Mouse (Mus musculus) right cerebral cortex, adult 18-20 months (tissue): ENCODE measurements around the gene Ccdc155.

ENCODE experiments used
- DNase-seq: peaks from one replicate; pipeline ENCODE4 v3.0.0; 2022; ENCODE audit warnings: mixed read lengths

The Ccdc155 gene

GRCm38 (mm10) chr7:45224826-45225225 is 20.1 kb upstream of the Ccdc155 start:
- no peak for DNase-seq

DNA sequence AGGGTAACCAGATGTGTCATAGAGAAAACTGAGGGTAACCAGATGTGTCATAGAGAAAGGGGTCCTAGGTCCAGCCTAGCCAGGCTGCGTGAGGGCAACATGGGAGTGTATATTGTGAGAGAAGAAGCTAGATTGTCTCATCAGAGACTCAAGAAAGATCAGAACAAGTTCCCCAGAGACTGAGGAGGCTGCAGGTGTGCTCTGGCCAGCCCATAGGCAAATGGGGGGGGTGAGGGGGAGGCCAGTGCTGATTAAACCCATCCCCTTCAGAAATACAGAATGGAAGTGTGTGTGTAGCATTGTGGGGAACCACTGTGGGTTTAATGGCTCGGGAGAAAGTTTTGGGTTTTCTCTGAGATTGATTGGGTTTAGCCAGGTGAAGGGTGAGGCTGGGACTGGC is 17.0 kb upstream of the Ccdc155 start:
- no peak for DNase-seq

DNA sequence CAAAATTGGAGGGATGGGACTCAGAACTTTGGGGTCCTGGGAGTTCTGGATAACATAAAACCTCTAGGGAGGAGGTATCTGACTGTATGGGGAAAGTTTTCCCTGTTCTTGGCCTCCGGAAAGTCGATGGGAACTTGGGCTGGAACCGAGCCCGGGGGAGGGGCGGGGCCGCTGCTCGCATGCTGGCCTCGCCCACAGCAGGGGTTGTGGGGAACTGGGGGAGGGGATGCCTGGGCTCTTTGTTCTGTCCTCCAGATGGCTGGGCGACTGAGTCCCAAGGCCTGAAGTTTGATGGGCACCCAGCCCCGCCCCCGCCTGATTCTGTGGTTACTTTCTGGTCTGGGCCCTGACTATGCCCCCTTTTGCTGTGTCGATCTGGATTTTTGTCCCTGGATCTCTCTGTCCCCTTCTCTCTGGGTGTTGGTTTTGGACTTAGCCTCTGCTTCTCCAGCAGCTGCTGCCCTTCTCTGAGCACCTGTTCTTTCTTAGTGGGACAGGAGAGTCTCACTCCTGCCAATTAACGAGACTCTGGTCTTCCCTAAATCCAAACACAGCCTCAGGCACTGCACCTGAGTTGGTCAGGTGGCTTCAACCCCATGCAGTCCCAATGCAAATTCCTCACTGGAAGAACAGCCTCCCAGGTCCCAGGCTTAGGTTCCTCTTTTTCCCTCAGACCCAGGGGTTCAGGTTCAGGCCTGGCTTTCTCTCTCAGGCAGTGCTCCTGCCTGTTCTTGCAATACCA is 11.9 kb upstream of the Ccdc155 start:
- no peak for DNase-seq

DNA sequence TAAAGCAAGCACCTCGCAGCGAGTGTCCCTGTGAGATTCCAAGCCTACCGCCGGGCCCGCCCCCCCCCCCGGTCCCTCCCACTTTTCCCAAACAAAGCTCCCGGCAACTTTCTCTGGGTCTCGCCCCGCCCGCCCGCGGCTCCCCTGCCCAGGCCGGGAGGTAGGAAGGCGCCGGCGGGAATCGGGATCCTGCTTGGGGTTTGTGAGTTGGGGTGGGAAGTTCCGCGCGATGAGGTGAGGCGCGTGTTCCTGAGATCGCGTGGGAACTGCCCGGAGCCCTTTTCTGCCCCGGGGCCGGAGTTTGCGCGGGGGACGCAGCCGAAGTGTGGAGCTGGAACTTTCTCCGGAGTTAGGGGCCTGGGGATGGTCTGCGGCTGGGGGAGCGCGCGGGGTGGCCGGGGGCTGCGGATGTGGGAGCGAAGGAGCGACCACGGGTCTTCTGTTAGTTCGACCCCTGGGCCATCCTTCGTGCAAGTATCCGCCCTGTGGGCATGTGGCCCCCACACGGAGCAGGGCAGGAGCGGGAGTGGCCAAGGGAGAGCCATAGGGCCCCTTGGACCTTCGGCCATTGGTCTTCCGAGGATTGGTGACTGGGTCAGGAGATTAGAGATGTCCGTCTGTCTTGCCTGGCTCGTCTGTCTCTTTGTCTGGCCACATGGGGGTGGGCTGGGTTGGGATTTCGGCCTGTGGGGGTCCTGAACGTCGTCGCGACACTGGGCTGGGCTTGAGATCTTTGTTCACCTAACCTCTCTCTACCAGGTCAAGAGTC is 11.2 kb upstream of the Ccdc155 start, which contains the start of gene Tead2:
Gene Tead2, plus strand, starts transcription at position 81 of the 769 bp plus-strand sequence.
- DNase-seq, result no peak

DNA sequence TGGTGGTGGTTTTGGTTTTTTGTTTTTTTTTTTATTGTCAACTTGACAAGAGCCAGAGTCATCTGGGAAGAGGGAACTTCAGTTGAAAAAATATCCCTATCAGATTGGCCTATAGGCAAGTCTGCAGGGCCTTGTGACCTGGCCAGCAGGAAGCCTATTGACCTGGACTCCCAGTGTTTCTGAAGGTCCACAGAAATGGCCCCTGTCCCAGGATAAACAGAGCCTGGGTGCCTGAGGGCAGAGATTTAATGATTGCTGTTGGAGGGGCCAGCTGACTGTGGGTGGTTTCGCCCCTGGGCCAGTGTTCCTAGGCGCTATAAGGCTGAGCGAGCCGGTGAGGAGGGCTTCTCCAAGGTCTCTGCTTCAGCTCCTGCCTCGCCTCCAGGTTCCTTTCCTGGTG is 9.0 kb upstream of the Ccdc155 start:
- no peak for DNase-seq

DNA sequence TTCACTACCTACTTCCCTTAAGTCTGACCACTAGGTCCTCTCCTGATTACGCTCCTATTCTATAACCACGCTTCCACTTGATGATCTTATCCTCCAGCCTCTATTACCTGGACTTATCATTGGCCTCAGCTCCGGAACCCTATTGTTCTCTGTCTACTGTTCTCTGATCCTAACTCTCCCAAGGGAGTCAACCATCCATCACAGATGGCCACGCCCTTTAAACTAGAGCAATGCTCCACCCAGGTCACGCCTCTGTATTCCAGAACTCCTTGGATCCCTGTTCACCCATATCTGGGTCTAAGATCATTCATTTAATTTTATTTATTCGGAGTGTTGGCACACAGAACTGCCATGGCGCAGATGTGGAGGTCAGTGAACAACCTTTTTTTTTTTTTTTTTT is 7.7 kb upstream of the Ccdc155 start:
- DNase-seq, result no peak

GRCm38 (mm10) chr7:45211851-45212251 is 7.2 kb upstream of the Ccdc155 start, which contains the start of gene Dkkl1:
Gene Dkkl1 (minus strand): TSS chr7:45212147.
- DNase-seq, result no peak

DNA sequence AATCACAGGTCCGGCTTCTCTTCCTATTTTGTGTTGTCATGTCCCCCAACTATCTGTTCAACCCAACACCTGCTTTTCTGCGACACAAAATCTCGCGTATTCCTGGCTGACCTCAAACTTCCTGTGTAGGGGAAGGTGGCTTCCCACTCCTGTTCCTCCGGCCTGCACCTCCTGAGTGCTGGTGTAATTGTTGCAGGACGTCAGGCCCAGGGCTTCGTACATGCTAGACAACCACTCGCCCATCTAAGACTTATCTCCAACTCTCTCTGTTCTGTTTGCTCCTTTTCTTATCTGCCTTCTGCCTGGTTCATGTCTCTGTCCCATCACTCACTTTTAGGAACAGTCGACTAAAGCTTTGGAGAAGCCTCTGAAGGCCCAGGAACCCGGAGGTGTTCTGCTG is 6.4 kb upstream of the Ccdc155 start:
- DNase-seq, result no peak

DNA sequence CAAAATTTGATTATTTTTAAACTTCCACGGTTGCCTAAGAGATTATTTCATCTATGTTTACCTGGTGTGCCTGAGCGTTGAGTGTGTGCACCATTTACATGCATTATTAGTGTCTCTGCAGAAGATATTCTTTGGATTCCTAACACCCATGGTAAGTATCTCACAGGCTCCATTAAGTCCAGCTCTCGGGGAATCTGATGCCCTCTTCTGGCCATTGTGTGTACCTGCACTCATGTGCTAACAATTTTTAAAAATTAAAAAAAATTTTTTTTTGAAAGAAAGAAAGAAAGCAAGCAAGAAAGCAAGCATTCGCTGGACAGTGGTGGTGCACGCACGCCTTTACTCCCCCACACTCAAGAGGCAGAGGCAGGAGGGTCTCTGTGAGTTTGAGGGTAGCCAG is 3.6 kb upstream of the Ccdc155 start:
- DNase-seq, result no peak

- DNase-seq, result peak; percentile 34
Measured at GRCm38 (mm10) chr7:45202654-45203053, 2.0 kb downstream of the Ccdc155 start.

- DNase-seq, result peak; percentile 78
Measured at GRCm38 (mm10) chr7:45198961-45199360, 5.7 kb downstream of the Ccdc155 start.

GRCm38 (mm10) chr7:45198435-45198834 is 6.3 kb downstream of the Ccdc155 start:
- peak; percentile 78 for DNase-seq

DNA sequence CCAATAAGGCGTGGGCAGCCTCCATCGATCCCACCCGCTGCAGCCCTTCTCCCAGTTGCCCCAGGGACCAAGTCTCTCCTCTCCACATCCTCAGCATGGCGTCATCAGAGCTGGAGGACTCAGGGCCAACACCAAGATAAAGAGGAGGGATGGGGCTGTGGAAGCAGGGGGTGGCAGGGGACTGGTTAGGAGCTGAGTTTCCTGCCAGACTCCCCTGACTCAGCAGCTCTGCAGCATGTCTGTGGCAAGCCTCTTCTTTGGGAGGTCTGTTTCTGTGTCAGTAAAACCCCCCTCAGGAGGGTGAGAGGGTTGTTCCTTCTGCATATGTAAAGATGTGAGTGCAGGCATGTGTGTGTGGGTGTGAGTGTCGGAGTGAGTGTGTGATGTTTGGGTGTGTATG is 7.7 kb downstream of the Ccdc155 start:
- DNase-seq, result peak; percentile 59

GRCm38 (mm10) chr7:45196176-45196535 is 8.5 kb downstream of the Ccdc155 start:
- no peak for DNase-seq

- no peak for DNase-seq
Measured at GRCm38 (mm10) chr7:45195341-45196175, 9.1 kb downstream of the Ccdc155 start.

DNA sequence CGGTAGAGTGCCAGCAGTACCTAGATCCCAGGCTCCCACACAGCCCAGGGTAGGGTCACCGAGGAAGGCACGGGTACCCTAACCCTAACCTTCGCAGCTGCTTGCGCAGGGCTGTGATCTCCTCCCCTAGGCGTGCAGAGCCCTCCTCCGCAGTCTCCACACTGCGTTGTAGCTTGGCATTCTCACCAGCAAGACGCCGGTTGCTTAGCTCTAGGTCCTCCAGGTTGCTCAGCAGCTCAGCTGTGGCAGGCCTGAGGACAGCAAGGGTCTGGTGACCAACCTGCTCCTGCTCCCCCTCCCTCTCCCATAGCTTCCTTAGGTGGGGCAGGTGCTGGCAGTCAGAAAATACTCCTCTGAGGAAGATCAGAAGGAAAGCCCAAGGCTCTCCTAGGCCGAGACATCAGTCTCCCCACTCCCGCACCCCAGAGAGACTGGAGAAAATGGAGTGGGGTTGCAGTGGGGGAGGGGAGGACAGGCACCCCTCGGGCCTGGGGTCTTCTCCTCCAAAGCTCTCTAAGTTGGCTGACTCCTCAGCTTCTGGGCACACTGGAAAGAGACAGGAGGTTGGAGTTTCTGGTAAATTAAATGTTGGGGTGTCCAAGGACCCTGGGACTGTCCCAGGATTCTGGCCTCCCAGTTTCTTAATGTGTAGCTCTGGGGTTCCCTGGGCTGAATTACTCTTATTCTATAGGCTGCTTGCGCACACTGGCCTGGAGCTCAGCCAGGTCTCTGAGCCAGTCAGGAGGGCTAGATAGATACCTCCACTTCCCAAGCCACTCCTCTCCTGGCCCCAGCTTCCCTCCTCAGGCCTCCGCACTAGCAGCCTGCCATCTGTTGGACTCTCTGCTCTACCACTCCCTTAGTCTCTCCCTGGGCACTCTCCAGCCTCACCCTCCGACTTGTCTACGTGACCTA is 10.6 kb downstream of the Ccdc155 start:
- DNase-seq, result no peak

DNA sequence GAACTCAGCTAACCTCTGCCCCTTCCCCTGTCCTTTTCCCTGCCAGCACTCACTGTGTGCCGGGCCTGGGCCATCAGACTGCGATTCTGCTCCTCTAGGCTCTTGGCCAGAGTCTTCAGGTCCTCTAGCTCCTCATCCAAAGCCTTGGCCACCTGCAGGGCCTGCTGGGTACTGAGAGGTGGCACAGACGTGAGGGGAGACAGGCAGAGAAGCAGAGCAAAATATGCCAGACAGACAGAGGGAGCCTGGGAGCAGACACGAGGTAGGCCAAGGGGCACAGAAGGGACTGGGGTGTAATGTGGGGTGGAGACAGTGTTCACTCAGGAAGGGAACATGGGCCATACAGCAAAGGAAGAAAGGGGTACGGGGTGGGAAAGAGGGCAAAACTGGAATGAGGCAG is 11.3 kb downstream of the Ccdc155 start:
- no peak for DNase-seq

GRCm38 (mm10) chr7:45192585-45193310 is 11.9 kb downstream of the Ccdc155 start:
- no peak for DNase-seq

DNA sequence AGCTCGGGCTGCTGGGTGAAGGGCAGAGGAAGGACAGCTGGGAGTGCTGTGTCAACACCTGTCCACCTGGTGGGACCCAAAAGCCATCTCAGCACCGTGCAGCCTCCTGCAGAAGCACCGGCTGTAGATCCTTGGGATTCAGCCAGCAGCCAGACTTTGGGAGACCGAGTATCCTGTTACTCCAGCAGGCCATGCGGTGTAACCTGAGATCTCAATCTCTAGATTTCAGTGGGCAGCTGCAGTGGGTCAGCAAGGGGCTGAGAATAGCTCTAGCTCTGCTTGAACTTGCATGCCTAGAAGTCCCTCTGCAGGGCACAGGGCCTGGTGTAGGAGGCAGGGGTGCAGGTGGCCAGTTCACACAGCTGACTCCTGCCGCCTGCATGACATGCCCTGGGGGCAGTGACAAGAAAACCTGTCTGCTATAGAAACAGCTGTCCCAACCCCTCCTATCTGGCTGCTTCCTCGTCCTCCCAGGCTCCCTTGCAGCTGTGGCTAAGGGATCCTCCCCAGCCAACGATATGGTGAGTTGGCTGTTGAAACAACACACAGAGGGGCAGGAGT is 12.8 kb downstream of the Ccdc155 start:
- DNase-seq, result no peak

DNA sequence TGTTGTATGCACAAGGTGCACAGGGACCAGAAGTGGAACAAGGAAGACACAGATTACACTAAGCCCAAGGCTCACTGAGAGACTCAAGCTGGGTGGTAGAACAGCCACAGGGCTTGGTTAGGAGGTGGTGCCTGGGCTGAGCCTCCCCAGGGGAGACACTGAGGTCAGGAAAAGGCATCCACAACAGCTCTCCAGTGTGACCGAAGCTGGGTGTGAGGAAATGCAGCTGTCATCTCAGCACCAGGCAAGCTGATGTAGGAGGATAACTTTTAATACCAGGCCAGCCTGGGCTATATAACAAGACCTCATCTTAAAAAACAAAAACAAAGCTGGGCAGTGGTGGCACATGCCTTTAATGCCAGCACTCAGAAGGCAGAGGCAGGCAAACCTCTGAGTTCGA is 13.5 kb downstream of the Ccdc155 start:
- no peak for DNase-seq

DNA sequence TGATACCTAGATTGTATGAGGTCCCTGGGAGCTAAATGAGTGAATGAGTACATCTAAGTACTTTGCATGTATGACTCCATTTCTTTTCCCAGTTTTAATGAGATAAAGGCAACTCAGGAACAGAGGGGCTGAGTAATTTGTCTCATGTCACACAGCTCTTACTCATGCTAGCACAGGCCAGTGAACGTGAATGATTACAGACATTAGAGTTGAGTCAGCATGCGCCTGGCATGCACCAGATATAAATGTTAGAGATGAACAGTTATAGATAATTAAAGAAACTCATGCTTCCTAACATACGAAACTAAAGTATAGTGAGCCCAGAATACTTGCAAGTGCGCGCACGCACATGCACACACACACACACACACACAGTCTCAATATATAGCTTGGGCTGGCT is 14.5 kb downstream of the Ccdc155 start:
- no peak for DNase-seq
